Mouse (Mus musculus) adrenal gland (tissue): ENCODE results near the gene Ccdc9b.

ENCODE experiments used
- intact Hi-C: fragments of 180-260 bp; cut with DNase I; formaldehyde crosslinking; loops from one replicate; pipeline ENCODE4 v1.15.1; 2025

Gene Ccdc9b

GRCm38 (mm10) chr2:118779065-118779464, 16.6 kb upstream of the Ccdc9b start:
- intact Hi-C loops, result no loop called here

GRCm38 (mm10) chr2:118778418-118778817, 16.0 kb upstream of the Ccdc9b start:
- intact Hi-C loops, result no loop called here

DNA sequence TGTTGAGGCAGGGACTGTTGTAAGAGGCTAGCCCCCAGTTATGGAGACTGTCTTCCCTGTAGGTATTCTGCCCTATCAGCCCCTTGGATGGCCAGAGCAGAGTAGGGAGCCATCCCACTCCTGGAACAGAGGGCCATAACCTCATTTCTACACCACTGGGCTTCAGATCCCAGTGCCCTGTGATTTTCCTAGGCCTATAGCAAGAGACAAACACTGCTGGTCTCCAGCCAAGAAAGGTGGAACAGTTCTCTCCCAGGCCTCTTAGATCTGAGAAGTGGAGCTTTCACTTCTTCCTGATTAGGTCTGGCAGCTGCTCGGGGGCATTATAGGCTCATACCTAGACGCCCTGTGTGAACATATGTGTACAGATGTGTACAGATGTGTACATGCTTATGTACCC, 13.8 kb upstream of the Ccdc9b start:
- intact Hi-C loops, result no loop called here

GRCm38 (mm10) chr2:118775846-118776245, 13.4 kb upstream of the Ccdc9b start:
- intact Hi-C loops, result no loop called here

GRCm38 (mm10) chr2:118775396-118775795, 12.9 kb upstream of the Ccdc9b start:
- intact Hi-C loops, result no loop called here

DNA sequence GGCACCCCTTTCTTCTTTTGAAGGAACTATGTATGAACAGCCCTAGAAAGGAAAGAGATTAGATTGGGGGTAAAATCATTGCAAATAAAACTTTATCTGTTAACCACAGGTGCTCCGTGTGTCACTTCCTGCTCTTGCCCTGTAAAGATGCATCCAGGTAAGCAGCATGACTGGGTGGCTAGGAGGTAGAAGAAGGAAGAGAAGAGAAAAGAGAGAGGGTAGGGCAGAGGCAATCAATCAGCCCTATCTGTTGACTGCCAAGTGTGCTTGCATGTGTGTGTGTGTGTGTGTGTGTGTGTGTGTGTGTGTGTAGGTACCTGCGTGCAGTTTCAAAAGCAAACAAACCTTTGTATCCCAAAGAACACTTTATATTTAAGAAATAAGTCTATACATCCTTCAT, 12.1 kb upstream of the Ccdc9b start:
- intact Hi-C loops, result no loop called here

DNA sequence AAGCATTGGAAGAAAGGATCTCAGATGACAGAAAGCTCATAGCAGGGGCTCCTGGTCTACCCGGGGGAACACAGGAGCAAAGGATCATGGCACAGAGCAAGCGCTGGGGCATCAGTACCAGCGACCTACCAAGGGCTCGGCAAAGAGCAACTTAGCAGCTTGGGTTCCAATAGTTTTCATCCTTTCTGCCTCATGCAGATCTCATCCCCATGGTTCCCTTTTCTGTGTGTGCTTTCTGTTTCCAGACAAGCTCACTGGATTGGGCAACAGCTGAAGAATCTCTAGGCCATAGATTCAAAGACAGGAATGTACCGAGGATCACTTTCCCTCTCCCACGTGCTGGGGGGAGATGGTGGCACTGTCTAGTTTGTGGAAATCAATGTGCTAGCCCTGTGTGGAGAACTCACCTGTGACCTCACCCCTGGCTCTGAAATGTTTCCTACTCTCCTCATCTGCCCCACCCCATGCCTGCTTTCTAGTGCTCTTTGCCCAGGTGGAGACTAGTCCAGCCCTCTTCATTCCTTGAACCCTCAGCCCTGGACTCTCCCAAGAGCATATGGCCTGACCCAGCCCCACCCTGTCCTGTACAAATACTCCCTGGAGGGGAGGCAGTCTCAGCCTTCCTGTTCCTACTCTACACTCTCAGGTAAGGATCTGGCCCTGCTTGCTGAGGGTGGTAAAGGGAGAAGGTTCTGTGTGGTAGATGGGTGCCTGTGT, 9.9 kb upstream of the Ccdc9b start, which contains the start of gene Phgr1:
Gene Phgr1 (plus strand): TSS at position 612 of the 717 bp plus-strand sequence.
- intact Hi-C loops, result no loop called here

- intact Hi-C loops, result loop anchor here (5.0 kb wide), 1 partner anchor 116 kb away; no protein-coding TSS in a partner anchor
Observed at GRCm38 (mm10) chr2:118766041-118767033, 3.9 kb upstream of the Ccdc9b start.

DNA sequence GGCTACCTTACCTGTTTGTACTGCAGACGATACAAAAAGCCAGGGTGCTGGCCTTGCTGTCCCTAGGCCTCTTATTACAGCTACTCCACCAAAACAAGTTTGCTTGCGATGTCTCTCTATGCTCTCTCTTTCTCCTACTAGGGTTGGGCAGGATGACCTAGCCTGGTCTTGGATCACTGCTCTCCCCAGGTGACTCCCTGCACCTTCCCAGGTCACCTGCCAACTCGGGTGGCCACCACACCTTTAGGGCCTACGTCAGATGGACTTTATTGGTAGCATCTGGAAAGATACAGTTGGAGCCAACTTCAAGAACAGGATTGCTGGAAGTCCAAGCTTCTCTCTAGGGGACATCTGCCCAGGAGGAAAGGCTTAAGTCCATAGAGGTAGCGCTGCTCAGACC, 2.4 kb upstream of the Ccdc9b start:
- intact Hi-C loops, result loop anchor here (5.0 kb wide), 1 partner anchor 117 kb away; no protein-coding TSS in a partner anchor

DNA sequence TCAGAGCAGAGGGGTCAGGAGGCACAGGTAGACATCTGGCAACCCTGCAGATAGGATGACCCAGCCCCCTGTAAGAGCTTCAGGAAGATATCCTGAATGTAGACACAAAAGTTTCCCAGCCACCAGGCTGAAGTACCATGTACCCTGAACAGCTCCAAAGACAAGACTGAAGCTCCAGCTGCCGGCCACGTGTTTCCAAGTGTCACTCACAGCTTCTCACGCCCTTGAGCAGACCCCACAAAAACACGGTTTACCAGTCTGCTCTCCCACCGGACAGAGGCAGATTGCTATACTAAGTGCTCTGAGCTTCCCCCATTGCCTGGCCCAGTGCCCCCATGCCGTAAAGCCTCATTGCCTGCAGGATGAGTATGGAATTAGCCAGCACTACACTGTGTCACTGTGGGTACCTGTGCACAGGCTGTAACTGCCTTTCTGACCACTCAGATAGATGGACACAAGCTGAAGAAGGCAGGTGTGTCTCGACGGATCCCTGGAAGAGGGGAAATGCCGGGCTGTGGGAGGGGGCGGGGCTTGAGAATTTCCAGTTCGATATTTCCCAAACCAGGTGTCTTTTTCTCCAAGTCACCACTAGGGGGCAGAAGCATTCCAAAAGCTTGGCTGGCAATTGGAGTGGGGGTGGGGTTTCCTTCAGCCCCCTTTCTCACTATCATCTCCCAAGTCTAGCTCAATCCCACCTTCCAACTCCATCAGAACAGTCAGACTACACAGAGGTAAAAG, 1.8 kb upstream of the Ccdc9b start:
- intact Hi-C loops, result no loop called here

DNA sequence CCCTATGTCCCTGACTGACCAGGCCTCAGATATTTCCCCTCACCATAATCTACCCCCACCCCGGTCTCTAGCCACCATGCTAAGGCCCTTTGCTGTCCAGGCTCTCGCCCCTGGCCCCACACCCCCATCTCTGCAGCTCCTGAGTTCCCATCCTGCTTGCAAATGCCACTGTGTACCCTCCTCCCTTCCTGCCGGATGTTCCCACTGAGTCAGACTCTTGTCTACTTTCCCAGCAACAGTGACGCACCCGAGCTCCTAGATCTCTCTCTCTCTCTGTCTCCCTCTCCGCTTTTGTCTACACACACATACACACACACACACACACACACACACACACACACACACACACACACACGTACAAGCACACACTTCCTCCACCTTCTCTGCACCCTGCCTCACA, 1.0 kb upstream of the Ccdc9b start:
- intact Hi-C loops, result no loop called here

DNA sequence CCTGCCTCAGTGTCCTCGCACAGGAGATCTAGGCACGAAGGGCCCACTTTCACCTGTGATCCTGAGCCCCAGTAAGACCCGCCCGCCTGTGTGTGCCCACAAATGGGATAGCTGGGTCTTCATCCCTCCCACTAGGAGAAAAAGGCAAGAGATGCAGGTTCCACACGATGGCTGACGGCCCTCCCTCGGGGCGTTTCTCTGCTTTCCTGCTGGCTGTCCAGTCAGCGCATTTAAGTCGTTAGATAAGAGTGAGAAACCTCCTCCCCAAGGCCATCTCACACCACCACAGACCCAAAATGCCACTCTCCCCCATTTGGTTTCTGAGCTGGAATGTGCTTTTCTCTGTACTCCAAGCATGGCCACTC, 305 bp upstream of the Ccdc9b start:
- intact Hi-C loops, result no loop called here

- intact Hi-C loops, result no loop called here
Observed at GRCm38 (mm10) chr2:118761358-118761757, 1.1 kb downstream of the Ccdc9b start.

- intact Hi-C loops, result no loop called here
Observed at GRCm38 (mm10) chr2:118760311-118761025, 2.0 kb downstream of the Ccdc9b start.

DNA sequence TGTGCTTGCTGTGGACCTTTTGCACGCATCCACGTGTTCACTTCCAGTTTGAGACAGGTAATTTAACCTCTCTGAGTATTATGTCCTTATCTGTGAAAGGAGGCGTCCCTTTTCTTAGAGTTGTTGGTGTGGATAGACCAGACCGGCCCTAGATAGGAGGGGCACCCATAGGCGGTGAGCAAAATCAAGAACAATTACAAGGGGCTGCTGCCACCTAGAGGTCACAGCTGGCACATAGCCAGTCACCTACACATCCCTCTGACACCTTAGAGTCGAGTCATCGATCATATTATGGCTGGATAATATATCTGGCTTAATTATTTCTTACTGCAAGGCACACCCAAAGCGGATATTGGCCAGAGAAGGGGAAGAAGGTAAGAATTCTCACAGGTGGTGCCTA, 2.6 kb downstream of the Ccdc9b start:
- intact Hi-C loops, result no loop called here

- intact Hi-C loops, result no loop called here
Observed at GRCm38 (mm10) chr2:118756103-118756502, 6.4 kb downstream of the Ccdc9b start.

GRCm38 (mm10) chr2:118755407-118755806, 7.1 kb downstream of the Ccdc9b start:
- intact Hi-C loops, result no loop called here

- intact Hi-C loops, result no loop called here
Observed at GRCm38 (mm10) chr2:118754143-118754542, 8.3 kb downstream of the Ccdc9b start.

DNA sequence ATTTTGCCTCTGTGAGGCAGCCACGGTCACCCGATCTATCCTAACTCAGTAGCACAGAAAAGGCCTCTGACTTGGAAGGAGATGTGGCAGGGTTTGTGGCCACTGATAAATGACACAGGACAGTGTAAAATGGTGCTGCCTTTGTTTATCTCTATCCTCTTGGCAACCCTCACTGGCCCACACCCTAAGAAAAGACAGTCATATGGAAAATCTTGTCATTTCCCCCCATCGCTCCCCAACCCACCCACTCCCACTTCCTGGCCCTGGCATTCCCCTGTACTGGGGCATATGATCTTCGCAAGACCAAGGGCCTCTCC, 9.7 kb downstream of the Ccdc9b start:
- intact Hi-C loops, result no loop called here

GRCm38 (mm10) chr2:118751896-118752791, 10.3 kb downstream of the Ccdc9b start:
- intact Hi-C loops, result no loop called here
